Mouse (Mus musculus) monocyte, adult 5-6 weeks (primary cell): ENCODE data around the gene Acvr1. TPM values are rescaled to one million over a fixed set of nuclear protein-coding genes. Genes with fewer than 3 reads are reported as not detected.

Experiments used
- ATAC-seq: fragments of 153-309, 156-312 bp; replicated peaks from 2 replicates; pipeline ENCODE4 v1.8.0; 2017; ENCODE audit warnings: mild to moderate bottlenecking; ENCODE audit not compliant: low TSS enrichment, insufficient number of reproducible peaks, severe bottlenecking, poor library complexity, low FRiP score
- total RNA-seq: library from RNA; stranded (forward); fragments of 200-1000, 200-491, 200-594 nt; gene quantifications from 3 replicates; pipeline ENCODE4 v1.2.3, GENCODE M21; 2017

Gene Acvr1
- total RNA-seq, 1 experiment from 2014 or later: 2.1 TPM

GRCm38 (mm10) chr2:58361361-58362046 is 205.5 kb downstream of the Acvr1 start:
- ATAC-seq: no peak

GRCm38 (mm10) chr2:58358132-58358460 is 208.9 kb downstream of the Acvr1 start:
- no peak for ATAC-seq

- ATAC-seq: 0 out of 2 replicates have a peak, but pooled peaks have one; percentile 22
Observed at GRCm38 (mm10) chr2:58357414-58358131, 209.4 kb downstream of the Acvr1 start, which contains the start of gene Acvr1c. TSS of gene Acvr1c (minus strand) at chr2:58357895.

- ATAC-seq: no peak
Observed at GRCm38 (mm10) chr2:58357068-58357413, 209.9 kb downstream of the Acvr1 start.

- ATAC-seq: no peak
Observed at GRCm38 (mm10) chr2:58354389-58354788, 212.6 kb downstream of the Acvr1 start.

- ATAC-seq: no peak
Observed at GRCm38 (mm10) chr2:58352846-58353245, 214.1 kb downstream of the Acvr1 start.

- ATAC-seq: no peak
Observed at GRCm38 (mm10) chr2:58350657-58351056, 216.3 kb downstream of the Acvr1 start.

Other genes starting within 250 kb of the Acvr1 start
- 0.19 to 0.48 TPM (median 0.32 TPM) in 3 replicates for gene Acvr1c, start 209.3 kb downstream of the Acvr1 start, total RNA-seq
- not detected in 3 replicates for gene Gm17409, start 97.0 kb downstream of the Acvr1 start, total RNA-seq
- gene Upp2, start 141 bp upstream of the Acvr1 start, total RNA-seq: 0.97 to 2.3 TPM (median 1.3 TPM) in 3 replicates